Mouse (Mus musculus): ENCODE measurements at regions not wholly inside any gene's neighbourhood (a gene's known extent, or its start where the extent isn't known, plus 50 kb on each side); places are given as distances from the start of the nearest gene placed in this dataset.
"Not testable (repeated sequence)": the region's sequence is repeated elsewhere in the genome, so short reads cannot be mapped to it uniquely, and the experiment has no call there.

GRCm38 (mm10) chr1:4570730-4571129 is 237.0 kb upstream of the Gm37988 start:
- no peak for DNase-seq (ENCODE audit: low spot score in 2 of 2)

GRCm38 (mm10) chr1:4571299-4572202 is 236.1 kb upstream of the Gm37988 start:
- peak; percentile 37 to 66 for DNase-seq (ENCODE audit: low spot score in 2 of 2)

GRCm38 (mm10) chr1:4572311-4572710 is 235.4 kb upstream of the Gm37988 start:
- DNase-seq (ENCODE audit: low spot score in 2 of 2), result no peak

DNA sequence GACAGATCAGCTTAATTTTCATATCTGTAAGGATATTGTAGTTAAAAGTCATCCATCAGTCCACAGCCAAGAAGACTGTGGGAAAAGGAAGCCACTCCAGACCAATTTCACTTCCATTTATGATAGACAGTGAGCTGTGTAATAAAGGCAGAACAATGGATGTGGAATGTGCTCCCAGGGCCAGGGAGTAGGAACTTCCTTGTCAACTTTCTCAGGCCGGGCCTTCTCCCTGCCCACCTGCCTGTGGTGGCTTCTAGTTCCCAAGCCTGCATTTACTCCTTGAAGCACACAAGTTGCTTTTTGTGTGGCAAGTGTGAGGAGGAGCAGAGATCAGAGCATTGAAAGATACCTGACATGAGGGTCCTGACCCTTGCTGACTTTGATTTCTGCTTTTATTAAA is 233.6 kb upstream of the Gm37988 start:
- no peak for DNase-seq (ENCODE audit: low spot score in 2 of 2)

DNA sequence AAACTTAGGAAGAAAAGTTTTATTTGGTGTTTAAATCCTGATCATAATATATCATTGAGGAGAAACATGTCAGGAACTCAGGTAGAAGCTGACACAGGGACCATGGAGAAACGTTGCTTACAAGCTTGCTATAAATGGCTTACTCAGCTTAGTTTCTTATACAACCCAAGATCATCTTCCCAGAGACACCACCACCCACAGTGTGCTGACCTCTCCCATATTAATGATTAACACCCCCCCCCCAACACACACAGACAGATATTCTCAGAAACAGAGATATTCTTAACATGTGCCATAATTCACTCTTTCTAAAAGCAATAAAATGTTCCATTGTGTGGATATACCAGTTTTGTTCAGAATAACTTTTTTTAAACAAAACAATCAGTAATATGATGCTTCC is 230.7 kb upstream of the Gm37988 start:
- DNase-seq (ENCODE audit: low spot score in 2 of 2), result no peak

- no peak for DNase-seq (ENCODE audit: low spot score in 2 of 2)
Observed at GRCm38 (mm10) chr1:4582534-4582933, 225.2 kb upstream of the Gm37988 start.

DNA sequence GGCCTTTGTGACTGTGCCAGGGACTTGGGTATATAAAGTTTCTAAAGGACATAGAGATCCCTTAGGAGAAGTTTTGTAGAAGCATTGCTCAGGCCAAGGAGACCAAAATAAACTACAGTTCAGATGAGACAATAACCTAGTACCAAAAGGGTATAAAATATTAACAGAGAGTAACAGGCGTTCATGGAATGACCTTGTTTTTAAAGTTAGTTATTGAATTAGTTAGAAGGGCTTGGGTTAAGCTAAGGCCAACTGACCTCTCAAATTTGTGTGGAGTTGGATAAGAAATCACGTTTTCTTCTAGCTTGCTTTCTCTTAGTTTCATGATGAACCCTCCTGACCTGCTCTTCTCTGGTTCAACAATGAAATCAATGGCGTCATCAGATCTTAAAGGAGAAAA is 209.8 kb upstream of the Gm37988 start:
- DNase-seq (ENCODE audit: low spot score in 2 of 2), result no peak

GRCm38 (mm10) chr1:4598425-4598824 is 209.3 kb upstream of the Gm37988 start:
- DNase-seq (ENCODE audit: low spot score in 2 of 2), result no peak

DNA sequence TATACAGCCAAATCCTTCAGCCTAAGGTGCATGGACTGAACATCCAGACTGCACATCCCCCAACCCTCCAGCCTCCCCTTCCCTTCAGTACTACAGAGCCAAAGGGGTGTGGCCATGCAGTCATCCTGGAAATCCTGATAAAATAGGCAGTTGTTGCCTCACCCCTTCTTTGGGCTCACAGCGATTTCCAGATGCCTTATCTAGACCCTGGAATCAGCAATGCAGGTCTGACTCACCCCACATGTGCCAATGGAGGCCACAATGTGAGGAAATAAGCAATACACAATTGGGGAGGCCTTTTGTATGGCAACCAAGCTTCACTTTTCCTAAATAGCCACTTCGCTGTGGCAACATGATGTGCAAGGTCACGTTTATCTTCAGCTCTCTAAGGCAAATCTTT is 205.3 kb upstream of the Gm37988 start:
- DNase-seq (ENCODE audit: low spot score in 2 of 2), result no peak

DNA sequence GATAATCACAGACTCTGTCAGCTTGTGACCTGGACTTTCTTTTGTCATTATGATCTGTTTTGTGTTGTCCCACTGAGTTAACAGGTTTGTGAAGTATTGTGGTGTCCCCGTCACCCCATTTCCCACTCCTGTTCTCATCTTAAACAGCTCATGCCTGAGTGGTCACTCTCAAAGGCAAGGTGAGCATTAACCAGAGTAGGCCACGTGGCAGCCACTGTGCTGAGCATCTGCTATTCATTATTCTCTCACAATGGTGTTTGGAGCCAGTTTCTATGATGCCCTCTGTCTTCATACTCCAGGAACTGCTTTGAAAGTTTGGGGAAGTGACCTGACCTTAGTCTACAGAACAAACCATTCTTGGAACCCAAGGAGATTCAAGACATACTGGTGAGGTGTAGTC is 198.9 kb upstream of the Gm37988 start:
- no peak for DNase-seq (ENCODE audit: low spot score in 2 of 2)

- DNase-seq (ENCODE audit: low spot score in 2 of 2), result no peak
Observed at GRCm38 (mm10) chr1:4613305-4613704, 194.4 kb upstream of the Gm37988 start.

DNA sequence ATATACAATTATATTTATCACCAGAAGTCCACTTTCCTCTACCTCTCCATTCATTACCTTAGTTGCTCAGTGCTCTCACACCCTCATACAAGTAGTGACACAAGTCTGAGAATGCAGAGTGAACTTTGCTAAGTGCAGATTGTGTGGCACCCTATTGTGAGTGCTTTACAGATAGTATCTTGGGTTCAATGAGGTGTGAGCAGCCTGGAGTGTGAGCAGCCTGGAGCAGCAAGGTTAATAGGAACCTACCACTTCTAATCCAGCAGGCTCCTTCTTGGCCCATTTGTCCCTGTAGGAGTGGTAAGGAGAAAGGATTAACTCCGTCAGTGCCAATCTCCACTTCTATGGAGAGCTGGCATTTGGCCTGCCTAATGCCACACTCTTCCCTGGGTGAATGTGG is 192.4 kb upstream of the Gm37988 start:
- DNase-seq (ENCODE audit: low spot score in 2 of 2), result no peak

DNA sequence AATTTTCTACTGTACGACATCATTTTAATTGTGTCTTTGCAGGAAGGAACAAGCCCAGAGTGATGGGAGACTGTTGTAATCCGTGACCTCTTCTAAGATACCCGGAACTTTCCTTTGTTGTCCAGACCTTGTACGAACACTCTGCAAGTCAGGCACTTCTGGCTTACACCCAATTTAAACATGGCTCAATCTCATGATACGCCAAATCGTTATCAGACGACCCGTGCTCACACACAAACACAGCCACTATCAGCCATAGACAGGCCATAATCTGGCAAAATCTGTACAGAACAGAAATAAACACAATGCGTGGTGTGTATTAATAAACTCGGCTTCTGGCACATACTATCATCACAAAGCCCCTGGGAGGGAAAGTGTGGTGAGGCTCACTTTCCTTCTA is 190.2 kb upstream of the Gm37988 start:
- DNase-seq (ENCODE audit: low spot score in 2 of 2), result no peak

GRCm38 (mm10) chr1:4622408-4622807 is 185.3 kb upstream of the Gm37988 start:
- DNase-seq (ENCODE audit: low spot score in 2 of 2), result no peak

DNA sequence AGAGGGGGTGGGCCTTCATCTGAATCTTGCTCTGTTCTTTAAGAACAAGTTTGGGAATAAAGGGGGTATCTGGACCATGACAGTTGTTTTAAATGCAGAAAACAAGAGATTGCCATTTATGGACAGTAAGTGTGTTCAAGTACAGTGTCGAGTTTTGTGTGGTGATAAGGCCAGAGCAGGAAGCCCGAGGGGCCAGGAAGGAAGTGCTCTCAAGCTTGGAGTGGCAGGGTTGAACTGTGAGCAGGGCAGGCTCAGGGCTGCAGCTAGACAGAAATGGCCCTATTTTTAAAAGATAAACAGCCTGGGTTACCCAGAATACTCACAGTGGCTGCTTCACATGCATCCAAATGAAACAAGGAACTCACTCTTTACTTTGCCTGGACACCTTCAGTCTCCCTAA is 184.4 kb upstream of the Gm37988 start:
- no peak for DNase-seq (ENCODE audit: low spot score in 2 of 2)

GRCm38 (mm10) chr1:4653937-4654336 is 153.8 kb upstream of the Gm37988 start:
- DNase-seq (ENCODE audit: low spot score in 2 of 2), result no peak

DNA sequence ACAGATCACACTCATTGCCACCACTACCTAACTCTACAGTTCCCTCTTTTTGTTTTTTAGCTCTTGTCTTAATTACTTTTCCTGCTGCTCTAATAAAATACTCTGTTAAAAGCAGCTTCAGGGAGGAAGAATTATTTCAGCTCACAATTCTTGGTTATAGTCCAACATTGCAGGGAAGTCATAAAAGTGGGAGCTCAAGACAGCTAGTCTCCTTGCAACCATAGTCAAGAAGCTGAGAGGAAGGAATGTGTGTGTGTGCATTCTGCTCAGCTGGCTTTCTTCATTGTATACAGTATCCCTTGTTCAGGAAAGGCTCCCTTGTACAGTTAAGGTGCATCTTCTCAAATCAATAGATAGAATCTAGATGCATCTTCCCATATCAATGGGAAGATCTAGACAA is 152.4 kb upstream of the Gm37988 start:
- DNase-seq (ENCODE audit: low spot score in 2 of 2), result no peak

- DNase-seq (ENCODE audit: low spot score in 2 of 2), result no peak
Observed at GRCm38 (mm10) chr1:4656883-4657282, 150.8 kb upstream of the Gm37988 start.

- DNase-seq (ENCODE audit: low spot score in 2 of 2), result not testable (repeated sequence)
Observed at GRCm38 (mm10) chr1:4660081-4660480, 147.6 kb upstream of the Gm37988 start.

DNA sequence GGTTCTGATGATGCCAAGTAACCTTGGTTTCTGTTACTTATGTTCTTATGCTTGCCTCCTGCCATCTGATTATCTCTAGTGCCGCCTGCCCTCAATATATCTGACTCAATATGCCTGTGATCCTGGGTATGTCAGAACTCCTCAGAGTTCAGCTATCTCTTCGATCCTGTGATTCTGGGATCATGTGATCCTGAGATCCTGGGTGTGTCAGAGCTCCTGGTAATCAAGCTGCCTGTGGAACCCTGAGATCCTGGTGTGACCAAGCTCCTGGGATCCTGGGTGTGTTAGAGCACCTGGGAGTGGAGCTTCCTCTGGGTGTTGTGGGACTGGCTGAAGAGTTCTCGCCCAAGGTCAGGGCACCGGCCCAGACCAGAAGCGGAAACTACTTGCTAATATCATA is 147.1 kb upstream of the Gm37988 start:
- not testable (repeated sequence) for DNase-seq (ENCODE audit: low spot score in 2 of 2)

GRCm38 (mm10) chr1:4661761-4662160 is 145.9 kb upstream of the Gm37988 start:
- no peak for DNase-seq (ENCODE audit: low spot score in 2 of 2)

DNA sequence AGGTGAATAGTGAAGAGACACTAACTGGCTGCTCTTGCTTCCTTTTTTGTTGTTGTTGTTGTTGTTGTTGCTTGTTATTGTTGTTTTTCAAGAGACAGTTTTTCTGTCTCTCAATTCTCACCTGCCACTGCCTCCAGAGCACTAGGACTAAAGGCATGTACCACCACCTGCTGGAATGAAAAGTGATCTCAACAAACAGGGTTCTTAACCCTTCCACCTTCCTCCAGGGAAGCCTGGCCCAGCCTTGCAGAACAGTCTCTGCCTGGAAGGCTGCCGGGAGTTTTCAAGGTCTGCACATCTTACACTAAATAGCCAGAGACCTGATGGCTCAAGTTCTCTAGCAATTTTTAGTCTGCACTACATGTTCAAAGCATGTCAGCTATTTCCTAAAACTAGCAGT is 138.0 kb upstream of the Gm37988 start:
- no peak for DNase-seq (ENCODE audit: low spot score in 2 of 2)

DNA sequence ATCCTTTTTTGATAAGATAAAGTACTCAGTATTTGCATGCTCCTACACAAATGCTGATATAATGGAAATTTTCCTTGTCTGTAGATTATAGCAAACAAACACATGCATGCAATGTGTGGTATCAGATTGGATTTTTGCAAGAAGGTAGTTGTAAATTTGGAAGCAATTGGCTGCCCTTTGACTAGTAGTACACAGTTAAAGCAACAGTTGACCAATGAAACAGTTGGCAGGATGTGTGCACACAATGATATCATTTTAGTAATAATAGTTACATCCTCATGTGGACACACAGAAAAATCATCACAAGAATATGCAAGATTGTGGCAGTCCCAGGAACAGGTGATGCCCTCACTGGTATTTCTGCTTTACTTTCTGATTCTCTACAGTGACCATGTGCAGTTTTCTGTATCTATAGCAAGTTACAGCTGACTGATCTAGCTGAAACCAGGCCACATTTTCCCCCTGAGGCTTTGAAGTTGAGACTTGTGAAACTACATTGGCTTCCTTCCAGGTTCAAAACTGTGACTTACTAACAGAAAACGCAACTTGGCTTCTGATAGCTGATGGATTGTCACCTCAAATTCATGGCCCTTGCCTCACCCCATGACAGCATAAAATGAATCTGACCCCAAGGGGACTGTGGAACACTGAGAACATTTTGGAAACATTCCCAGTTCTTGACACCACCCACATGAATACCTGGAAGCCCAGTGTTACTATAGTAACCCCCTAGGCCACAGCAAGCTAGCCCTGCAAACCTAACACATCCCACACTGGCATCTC is 136.3 kb upstream of the Gm37988 start:
- DNase-seq (ENCODE audit: low spot score in 2 of 2), result no peak
